Mouse (Mus musculus) MEL (cell line): ENCODE measurements around the gene Ptpa.
A peak's percentile ranks its signal among the peaks of the same experiment; 100 is the strongest.

Experiments used
- NELFE ChIP-seq: IDR thresholded peaks from 2 replicates; pipeline ENCODE4 v1.6.1; 2011; ENCODE audit warnings: low read depth, low read length, improper control_type of control experiment
- SMC3 ChIP-seq: IDR thresholded peaks from 2 replicates; pipeline ENCODE4 v1.6.1; 2011; ENCODE audit warnings: low read depth, low read length, improper control_type of control experiment

DNA sequence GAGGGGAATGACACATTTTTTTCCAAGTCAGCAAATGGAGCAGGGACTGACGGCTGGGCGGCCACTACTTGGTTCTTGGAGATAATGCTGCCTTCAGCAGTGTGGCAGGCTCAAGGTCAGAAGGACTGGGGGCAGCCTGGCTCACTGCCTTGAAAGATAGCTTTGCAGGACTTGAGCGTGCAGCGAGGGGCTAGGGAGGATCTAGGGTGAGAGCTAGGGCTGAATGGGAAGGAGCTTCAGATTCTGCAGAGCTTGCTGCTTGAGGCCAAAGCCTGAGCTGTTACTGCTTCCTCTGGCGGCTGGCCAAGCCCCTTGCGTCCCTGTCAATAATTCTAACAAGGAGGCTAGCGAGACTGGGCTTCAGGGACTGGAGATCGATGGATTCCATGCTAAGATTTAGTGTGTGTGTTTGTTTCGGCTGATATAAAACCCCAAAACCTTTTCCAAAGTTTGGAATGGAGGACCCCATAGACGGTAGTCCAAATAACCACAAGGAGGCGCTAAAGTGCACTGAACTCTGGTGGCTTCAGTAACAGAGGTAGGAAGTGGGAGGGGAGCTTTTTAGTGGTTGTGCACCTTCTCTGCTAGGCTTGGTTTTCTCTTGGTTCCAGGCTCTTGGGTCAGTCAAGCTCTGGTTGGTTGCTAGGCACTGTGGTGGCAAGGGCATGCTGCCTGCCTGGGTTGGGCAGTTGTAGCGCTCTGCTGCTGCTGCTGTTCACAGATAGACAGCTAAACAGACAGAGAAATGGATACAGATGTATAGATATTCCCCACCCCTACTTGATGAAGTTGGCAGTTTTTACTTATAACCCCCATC lies 25.1 kb downstream of the Ptpa start:
- TF ChIP-seq NELFE: no peak
- TF ChIP-seq SMC3: peak; percentile 81
